Mouse (Mus musculus): ENCODE data around the gene Tdrd9. TPM values are rescaled to one million over a fixed set of nuclear protein-coding genes. Genes with fewer than 3 reads are reported as not detected.
"Not testable (repeated sequence)": the region's sequence is repeated elsewhere in the genome, so short reads cannot be mapped to it uniquely, and the experiment has no call there.

The Tdrd9 gene
- polyA plus RNA-seq, 1 experiment from 2014 or later, result 0.65 TPM

GRCm38 (mm10) chr12:112016346-112016745, 45.0 kb downstream of the Tdrd9 start:
- Histone ChIP-seq H3K27me3 (ENCODE audit: low read depth, poor library complexity, severe bottlenecking) (no peaks in the 10 kb centered on the region), H3K4me1 (peaks cover 21% of the 10 kb centered on the region), H3K9me3 (replicated peaks) (no peaks in the 10 kb centered on the region), H3K27ac (peak overlapping the region; percentile 64), H3K4me3 (no peak overlapping the region), H3K36me3 (no peaks in the 10 kb centered on the region)
- no peak for DNase-seq (ENCODE audit: low spot score)
- WGBS, result 49% methylated on average over 4 of the region's 4 CpGs

GRCm38 (mm10) chr12:112023306-112023705, 51.9 kb downstream of the Tdrd9 start:
- WGBS, result 83% methylated on average over 2 of the region's 2 CpGs
- Histone ChIP-seq H3K27ac (no peak overlapping the region), H3K4me1 (no peaks in the 10 kb centered on the region), H3K27me3 (ENCODE audit: low read depth, poor library complexity, severe bottlenecking) (no peaks in the 10 kb centered on the region), H3K9me3 (replicated peaks) (no peaks in the 10 kb centered on the region; the same call in 1 of the 2 replicates), H3K36me3 (no peaks in the 10 kb centered on the region), H3K4me3 (no peak overlapping the region)
- no peak for DNase-seq (ENCODE audit: low spot score)

GRCm38 (mm10) chr12:112024581-112025310, 53.4 kb downstream of the Tdrd9 start:
- Histone ChIP-seq H3K4me3 (no peak overlapping the region), H3K4me1 (no peaks in the 10 kb centered on the region), H3K27me3 (ENCODE audit: low read depth, poor library complexity, severe bottlenecking) (no peaks in the 10 kb centered on the region), H3K36me3 (no peaks in the 10 kb centered on the region), H3K27ac (no peak overlapping the region), H3K9me3 (replicated peaks) (no peaks in the 10 kb centered on the region; the same call in 1 of the 2 replicates)
- WGBS, result 88% methylated on average over 17 of the region's 17 CpGs
- no peak for DNase-seq (ENCODE audit: low spot score)

- H3K4me1 ChIP-seq, result no peaks in the 10 kb centered on the region
- no peaks in the 10 kb centered on the region for H3K36me3 ChIP-seq
- no peak overlapping the region for H3K27ac ChIP-seq
- H3K4me3 ChIP-seq, result no peak overlapping the region
- DNase-seq (ENCODE audit: low spot score), result no peak
- WGBS, result 93% methylated on average over 13 of the region's 13 CpGs
- H3K9me3 ChIP-seq (replicated peaks), result no peaks in the 10 kb centered on the region; the same call in 1 of the 2 replicates
- H3K27me3 ChIP-seq (ENCODE audit: low read depth, poor library complexity, severe bottlenecking), result no peaks in the 10 kb centered on the region
Observed at GRCm38 (mm10) chr12:112025457-112025856, 54.1 kb downstream of the Tdrd9 start.

- 79% methylated on average over 14 of the region's 14 CpGs for WGBS
- Histone ChIP-seq H3K9me3 (replicated peaks) (no peaks in the 10 kb centered on the region; the same call in 1 of the 2 replicates), H3K27ac (no peak overlapping the region), H3K36me3 (no peaks in the 10 kb centered on the region), H3K27me3 (ENCODE audit: low read depth, poor library complexity, severe bottlenecking) (no peaks in the 10 kb centered on the region), H3K4me1 (no peaks in the 10 kb centered on the region), H3K4me3 (no peak overlapping the region)
- no peak for DNase-seq (ENCODE audit: low spot score)
Observed at GRCm38 (mm10) chr12:112025907-112026645, 54.7 kb downstream of the Tdrd9 start.

GRCm38 (mm10) chr12:112027408-112027807, 56.0 kb downstream of the Tdrd9 start:
- Histone ChIP-seq H3K9me3 (replicated peaks) (no peaks in the 10 kb centered on the region), H3K27ac (no peak overlapping the region), H3K4me3 (no peak overlapping the region), H3K4me1 (no peaks in the 10 kb centered on the region), H3K36me3 (no peaks in the 10 kb centered on the region), H3K27me3 (ENCODE audit: low read depth, poor library complexity, severe bottlenecking) (no peaks in the 10 kb centered on the region)
- DNase-seq (ENCODE audit: low spot score), result no peak
- WGBS, result 90% methylated on average over 4 of the region's 4 CpGs

- 84% methylated on average over 10 of the region's 10 CpGs for WGBS
- Histone ChIP-seq H3K4me1 (peaks cover 6% of the 10 kb centered on the region; the same call in 1 of the 2 replicates), H3K4me3 (no peak overlapping the region)
Observed at GRCm38 (mm10) chr12:112033409-112033975, 62.1 kb downstream of the Tdrd9 start.

GRCm38 (mm10) chr12:112035341-112036100, 64.2 kb downstream of the Tdrd9 start:
- not testable (repeated sequence) for H3K36me3 ChIP-seq; H3K4me3 ChIP-seq; H3K27me3 ChIP-seq (ENCODE audit: low read depth, poor library complexity, severe bottlenecking); H3K9me3 ChIP-seq (replicated peaks); H3K4me1 ChIP-seq; H3K27ac ChIP-seq; DNase-seq (ENCODE audit: low spot score)
- WGBS, result 90% methylated on average over 6 of the region's 6 CpGs

More at GRCm38 (mm10) chr12:112033409-112033975, 62.1 kb downstream of the Tdrd9 start:
- Histone ChIP-seq H3K27ac (no peak overlapping the region), H3K27me3 (ENCODE audit: low read depth, poor library complexity, severe bottlenecking) (no peaks in the 10 kb centered on the region), H3K36me3 (no peaks in the 10 kb centered on the region), H3K9me3 (replicated peaks) (no peaks in the 10 kb centered on the region)
- DNase-seq (ENCODE audit: low spot score), result no peak

GRCm38 (mm10) chr12:112038441-112038840, 67.1 kb downstream of the Tdrd9 start:
- no peaks in the 10 kb centered on the region for H3K36me3 ChIP-seq
- no peaks in the 10 kb centered on the region for H3K9me3 ChIP-seq (replicated peaks)
- WGBS, result 96% methylated on average over 10 of the region's 10 CpGs
- H3K4me3 ChIP-seq, result no peak overlapping the region
- H3K27ac ChIP-seq, result no peak overlapping the region
- no peaks in the 10 kb centered on the region for H3K27me3 ChIP-seq (ENCODE audit: low read depth, poor library complexity, severe bottlenecking)
- H3K4me1 ChIP-seq, result peaks cover 2% of the 10 kb centered on the region; the same call in 1 of the 2 replicates
- no peak for DNase-seq (ENCODE audit: low spot score)

- Histone ChIP-seq H3K27me3 (ENCODE audit: low read depth, poor library complexity, severe bottlenecking) (no peaks in the 10 kb centered on the region), H3K27ac (no peak overlapping the region), H3K4me3 (no peak overlapping the region), H3K36me3 (no peaks in the 10 kb centered on the region), H3K4me1 (no peaks in the 10 kb centered on the region), H3K9me3 (replicated peaks) (no peaks in the 10 kb centered on the region)
- 93% methylated on average over 10 of the region's 10 CpGs for WGBS
- no peak for DNase-seq (ENCODE audit: low spot score)
Observed at GRCm38 (mm10) chr12:112039169-112039568, 67.8 kb downstream of the Tdrd9 start.

GRCm38 (mm10) chr12:112042681-112043080, 71.3 kb downstream of the Tdrd9 start:
- no peaks in the 10 kb centered on the region for H3K36me3 ChIP-seq
- H3K27me3 ChIP-seq (ENCODE audit: low read depth, poor library complexity, severe bottlenecking), result no peaks in the 10 kb centered on the region
- no peak for DNase-seq (ENCODE audit: low spot score)
- no peak overlapping the region for H3K4me3 ChIP-seq
- no peak overlapping the region for H3K27ac ChIP-seq
- no peaks in the 10 kb centered on the region for H3K9me3 ChIP-seq (replicated peaks)
- H3K4me1 ChIP-seq, result no peaks in the 10 kb centered on the region
- WGBS, result 91% methylated on average over 14 of the region's 14 CpGs

- H3K36me3 ChIP-seq, result no peaks in the 10 kb centered on the region
- no peak overlapping the region; the same call in 1 of the 2 replicates for H3K27ac ChIP-seq
- H3K27me3 ChIP-seq (ENCODE audit: low read depth, poor library complexity, severe bottlenecking), result no peaks in the 10 kb centered on the region
- no peaks in the 10 kb centered on the region for H3K9me3 ChIP-seq (replicated peaks)
- WGBS, result 6% methylated on average over 6 of the region's 6 CpGs
- DNase-seq (ENCODE audit: low spot score), result peak; percentile 76
- H3K4me3 ChIP-seq, result no peak overlapping the region
- no peaks in the 10 kb centered on the region for H3K4me1 ChIP-seq
Observed at GRCm38 (mm10) chr12:112077651-112078050, 106.3 kb downstream of the Tdrd9 start.

All from limb, embryonic 10.5 days (tissue).